Mouse (Mus musculus): ENCODE results near the gene Csrp3. TPM values are rescaled to one million over a fixed set of nuclear protein-coding genes. Genes with fewer than 3 reads are reported as not detected.

The Csrp3 gene
- polyA plus RNA-seq, 1 experiment from 2014 or later, result 0.47 TPM

Other genes starting within 250 kb of the Csrp3 start
- not detected in 2 replicates for gene Mrgprb3, start 204.2 kb downstream of the Csrp3 start, polyA plus RNA-seq (2015; fragmentation: Nextera tagmentation; extraction: Ambion mirVana)
- 35.8 and 37.9 TPM in 2 replicates for gene Zdhhc13, start 59.0 kb downstream of the Csrp3 start, polyA plus RNA-seq (2015; fragmentation: Nextera tagmentation; extraction: Ambion mirVana)
- gene E2f8, start 33.6 kb upstream of the Csrp3 start, polyA plus RNA-seq (2015; fragmentation: Nextera tagmentation; extraction: Ambion mirVana), result 3.4 and 4.4 TPM in 2 replicates
- 24.7 and 26.5 TPM in 2 replicates for gene Nav2, start 60.7 kb upstream of the Csrp3 start, polyA plus RNA-seq (2015; fragmentation: Nextera tagmentation; extraction: Ambion mirVana)

All from hindbrain, embryonic 15.5 days (tissue).